Mouse (Mus musculus) thymus, adult 2 months (tissue): ENCODE results near the gene Slc20a1. TPM values are rescaled to one million over a fixed set of nuclear protein-coding genes. Genes with fewer than 3 reads are reported as not detected.

Experiments
- DNase-seq: peaks from one replicate; pipeline ENCODE4 v3.0.0; 2021
- H3K27ac ChIP-seq: fragments of 200-500 bp; 2 replicates; pipeline ENCODE4 v1.5.1; 2012; ENCODE audit warnings: low read length, control low read depth; ENCODE audit not compliant: control insufficient read depth, insufficient read depth
- H3K27me3 ChIP-seq: fragments of 200-500 bp; 2 replicates; pipeline ENCODE4 v1.6.1; 2012; ENCODE audit warnings: mild to moderate bottlenecking, low read length, moderate library complexity, mixed read lengths; ENCODE audit not compliant: control insufficient read depth, insufficient read depth
- H3K36me3 ChIP-seq: fragments of 200-500 bp; 2 replicates; pipeline ENCODE4 v1.6.1; 2012; ENCODE audit warnings: mild to moderate bottlenecking, low read length, moderate library complexity; ENCODE audit not compliant: control insufficient read depth, insufficient read depth
- H3K4me1 ChIP-seq: fragments of 200-500 bp; replicated peaks from 2 replicates; pipeline ENCODE4 v1.6.1; 2012; ENCODE audit warnings: low read length; ENCODE audit not compliant: control insufficient read depth, insufficient read depth
- H3K4me3 ChIP-seq: fragments of 200-500 bp; 2 replicates; pipeline ENCODE4 v1.5.1; 2012; ENCODE audit warnings: mild to moderate bottlenecking, low read length, control low read depth, moderate library complexity; ENCODE audit not compliant: control insufficient read depth, insufficient read depth
- CTCF ChIP-seq: fragments of 200-500 bp; IDR thresholded peaks from 2 replicates; pipeline ENCODE4 v1.5.1; 2012; ENCODE audit warnings: mild to moderate bottlenecking, control low read depth, low read length, moderate library complexity, borderline replicate concordance; ENCODE audit not compliant: control insufficient read depth, poor library complexity, insufficient read depth; ENCODE audit errors: extremely low read depth
- POLR2A ChIP-seq: fragments of 200-500 bp; IDR thresholded peaks from 2 replicates; pipeline ENCODE4 v1.6.1; 2012; ENCODE audit warnings: mild to moderate bottlenecking, low read length, control low read depth, moderate library complexity; ENCODE audit not compliant: control insufficient read depth, poor library complexity, insufficient read depth; ENCODE audit errors: extremely low read depth
- WGBS: fragments of 180-500 bp; shearing (Covaris S2); methylation state at CpG from one replicate; pipeline ENCODE4 v1.1.7; 2018; 5-methylcytosine and 5-hydroxymethylcytosine counted together
- polyA plus RNA-seq: library from polyadenylated mRNA; depleted of rRNA; stranded (reverse); fragments of >200 nt; gene quantifications from 2 replicates; pipeline ENCODE4 v1.2.3, GENCODE M21; 2012

Gene Slc20a1
- polyA plus RNA-seq, 1 experiment: 77.3 TPM

- Histone ChIP-seq H3K4me3 (no peak overlapping the region), H3K27me3 (no peaks in the 10 kb centered on the region), H3K36me3 (no peaks in the 10 kb centered on the region), H3K4me1 (no peaks in the 10 kb centered on the region), H3K27ac (no peak overlapping the region)
- 89% methylated on average over 1 of the region's 1 CpGs for WGBS
- TF ChIP-seq POLR2A (no peak), CTCF (no peak)
- DNase-seq: no peak
These were observed 34.7 kb downstream of the Slc20a1 start for GRCm38 (mm10) chr2:129233218-129233617.

GRCm38 (mm10) chr2:129233803-129234477 is 35.4 kb downstream of the Slc20a1 start:
- no peak for TF ChIP-seq CTCF
- TF ChIP-seq POLR2A: no peak
- no peaks in the 10 kb centered on the region for H3K36me3 ChIP-seq
- no peaks in the 10 kb centered on the region for H3K27me3 ChIP-seq
- no peak for DNase-seq
- no peak overlapping the region for H3K27ac ChIP-seq
- WGBS: 94% methylated on average over 9 of the region's 9 CpGs
- H3K4me1 ChIP-seq: no peaks in the 10 kb centered on the region
- H3K4me3 ChIP-seq: no peak overlapping the region

- 80% methylated on average over 2 of the region's 2 CpGs for WGBS
These were observed 36.2 kb downstream of the Slc20a1 start for GRCm38 (mm10) chr2:129234731-129235130.

GRCm38 (mm10) chr2:129236526-129236925 is 38.0 kb downstream of the Slc20a1 start:
- no peaks in the 10 kb centered on the region for H3K36me3 ChIP-seq
- no peak overlapping the region for H3K27ac ChIP-seq
- WGBS: 95% methylated on average over 4 of the region's 4 CpGs
- H3K4me1 ChIP-seq: no peaks in the 10 kb centered on the region
- TF ChIP-seq POLR2A (no peak), CTCF (no peak)
- H3K27me3 ChIP-seq: no peaks in the 10 kb centered on the region
- no peak overlapping the region for H3K4me3 ChIP-seq
- DNase-seq: no peak

More at GRCm38 (mm10) chr2:129234731-129235130, 36.2 kb downstream of the Slc20a1 start:
- no peaks in the 10 kb centered on the region for H3K36me3 ChIP-seq
- no peak for DNase-seq
- TF ChIP-seq CTCF (no peak), POLR2A (no peak)
- no peaks in the 10 kb centered on the region for H3K4me1 ChIP-seq
- H3K27me3 ChIP-seq: no peaks in the 10 kb centered on the region
- no peak overlapping the region for H3K27ac ChIP-seq
- H3K4me3 ChIP-seq: no peak overlapping the region

- DNase-seq: no peak
- Histone ChIP-seq H3K27ac (no peak overlapping the region), H3K4me3 (no peak overlapping the region), H3K4me1 (peaks cover 3% of the 10 kb centered on the region), H3K36me3 (no peaks in the 10 kb centered on the region), H3K27me3 (no peaks in the 10 kb centered on the region)
- TF ChIP-seq POLR2A (no peak), CTCF (no peak)
- 96% methylated on average over 9 of the region's 9 CpGs for WGBS
These were observed 42.3 kb downstream of the Slc20a1 start for GRCm38 (mm10) chr2:129240726-129241432.

DNA sequence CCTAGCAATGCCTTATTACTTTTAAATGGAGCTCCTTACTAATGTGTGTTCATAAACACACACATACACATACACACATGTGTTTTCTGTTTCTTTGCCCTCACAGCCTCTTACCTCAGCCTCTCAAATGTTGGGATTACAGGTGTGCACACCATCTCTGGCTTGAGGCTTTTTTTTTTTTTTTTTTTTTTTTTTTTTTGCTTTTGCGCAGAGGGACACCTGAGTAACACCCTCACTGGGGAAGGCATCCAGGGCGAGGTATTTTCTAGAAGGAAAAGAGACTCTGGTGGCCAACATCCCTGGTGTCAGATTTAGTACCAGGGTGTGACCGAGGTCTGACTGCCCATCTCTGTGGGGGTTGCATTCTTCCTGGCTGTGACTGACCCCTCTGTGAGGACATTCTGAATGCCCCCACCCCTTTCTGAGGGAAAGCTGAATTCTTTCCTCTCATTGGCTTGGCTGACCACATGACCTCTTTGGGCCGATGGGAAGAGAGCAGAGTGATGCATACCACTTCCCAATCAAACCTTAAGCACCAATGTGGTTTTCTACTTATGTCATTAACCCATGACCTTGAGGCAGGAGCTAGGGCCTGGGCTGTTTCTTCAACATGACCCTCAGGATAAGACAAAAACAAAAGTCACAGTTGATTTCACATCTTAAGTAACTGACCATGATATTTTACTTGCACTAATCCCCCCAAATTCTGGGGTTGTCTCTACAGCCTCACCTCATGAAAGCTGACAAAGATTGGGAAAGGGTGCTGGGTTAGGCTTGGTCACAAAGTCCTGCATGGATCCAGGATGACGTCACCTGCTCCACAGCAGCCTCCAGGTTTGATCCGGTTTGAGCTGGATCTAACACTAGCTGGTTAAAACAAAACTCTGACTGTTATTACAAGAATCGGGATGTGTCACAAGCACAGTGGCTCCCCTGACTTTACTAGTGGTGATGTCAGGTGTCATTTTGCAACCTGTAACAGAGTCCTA is 43.6 kb downstream of the Slc20a1 start:
- WGBS: 87% methylated on average over 7 of the region's 7 CpGs
- H3K4me1 ChIP-seq: peaks cover 3% of the 10 kb centered on the region
- DNase-seq: no peak
- H3K36me3 ChIP-seq: no peaks in the 10 kb centered on the region
- TF ChIP-seq CTCF (no peak), POLR2A (no peak)
- H3K4me3 ChIP-seq: no peak overlapping the region
- no peaks in the 10 kb centered on the region for H3K27me3 ChIP-seq
- H3K27ac ChIP-seq: no peak overlapping the region
